Mouse (Mus musculus): ENCODE results near the gene 4921539E11Rik. TPM values are rescaled to one million over a fixed set of nuclear protein-coding genes. Genes with fewer than 3 reads are reported as not detected.

4921539E11Rik gene
- total and polyA plus RNA-seq, 3 experiments, result not detected

- H3K27me3 ChIP-seq (ENCODE audit: control insufficient read depth, insufficient read depth, low read length), result no peaks in the 10 kb centered on the region
- WGBS, result 36% methylated on average over 4 of the region's 4 CpGs
- H3K27ac ChIP-seq, result no peak overlapping the region
- H3K79me2 ChIP-seq (replicated peaks; ENCODE audit: control insufficient read depth, insufficient read depth, low read length), result no peaks in the 10 kb centered on the region
- no peak overlapping the region for H3K4me3 ChIP-seq
- no peak overlapping the region for H3K9ac ChIP-seq (ENCODE audit: low read depth, low read length)
- H3K36me3 ChIP-seq (ENCODE audit: control insufficient read depth, insufficient read depth, low read length), result no peaks in the 10 kb centered on the region
- TF ChIP-seq EP300 (IDR thresholded peaks at IDR 0.05; ENCODE audit: insufficient read depth, low read depth, low read length) (no peak), POLR2A (IDR thresholded peaks at IDR 0.05; ENCODE audit: insufficient read depth, low read depth, low read length) (no peak), CTCF (IDR thresholded peaks at IDR 0.05) (no peak)
- intact Hi-C loops (cut with DNase I), result no loop called here
- DNase-seq, result no peak
- H3K4me1 ChIP-seq (ENCODE audit: control insufficient read depth, insufficient read depth, low read length), result no peaks in the 10 kb centered on the region
Measured at GRCm38 (mm10) chr4:103253846-103254245, 36.8 kb downstream of the 4921539E11Rik start.

- no peak for DNase-seq
- WGBS, result 34% methylated on average over 6 of the region's 6 CpGs
- H3K27ac ChIP-seq, result no peak overlapping the region
- H3K4me3 ChIP-seq, result no peak overlapping the region
- no peaks in the 10 kb centered on the region for H3K4me1 ChIP-seq (ENCODE audit: control insufficient read depth, insufficient read depth, low read length)
- TF ChIP-seq EP300 (IDR thresholded peaks at IDR 0.05; ENCODE audit: insufficient read depth, low read depth, low read length) (no peak), POLR2A (IDR thresholded peaks at IDR 0.05; ENCODE audit: insufficient read depth, low read depth, low read length) (no peak), CTCF (IDR thresholded peaks at IDR 0.05) (no peak)
- no peaks in the 10 kb centered on the region for H3K79me2 ChIP-seq (replicated peaks; ENCODE audit: control insufficient read depth, insufficient read depth, low read length)
- intact Hi-C loops (cut with DNase I), result no loop called here
- no peaks in the 10 kb centered on the region for H3K36me3 ChIP-seq (ENCODE audit: control insufficient read depth, insufficient read depth, low read length)
- no peaks in the 10 kb centered on the region for H3K27me3 ChIP-seq (ENCODE audit: control insufficient read depth, insufficient read depth, low read length)
- H3K9ac ChIP-seq (ENCODE audit: low read depth, low read length), result no peak overlapping the region
Measured at GRCm38 (mm10) chr4:103249436-103250085, 41.1 kb downstream of the 4921539E11Rik start.

GRCm38 (mm10) chr4:103247813-103248212, 42.9 kb downstream of the 4921539E11Rik start:
- 97% methylated on average over 2 of the region's 2 CpGs for WGBS
- Histone ChIP-seq H3K79me2 (replicated peaks; ENCODE audit: control insufficient read depth, insufficient read depth, low read length) (no peaks in the 10 kb centered on the region), H3K4me3 (no peak overlapping the region), H3K4me1 (ENCODE audit: control insufficient read depth, insufficient read depth, low read length) (no peaks in the 10 kb centered on the region), H3K27me3 (ENCODE audit: control insufficient read depth, insufficient read depth, low read length) (no peaks in the 10 kb centered on the region), H3K36me3 (ENCODE audit: control insufficient read depth, insufficient read depth, low read length) (no peaks in the 10 kb centered on the region), H3K9ac (ENCODE audit: low read depth, low read length) (no peak overlapping the region), H3K27ac (no peak overlapping the region)
- TF ChIP-seq POLR2A (IDR thresholded peaks at IDR 0.05; ENCODE audit: insufficient read depth, low read depth, low read length), result no peak
- no peak for TF ChIP-seq CTCF (IDR thresholded peaks at IDR 0.05)
- intact Hi-C loops (cut with DNase I), result no loop called here
- DNase-seq, result no peak

GRCm38 (mm10) chr4:103247249-103247648, 43.4 kb downstream of the 4921539E11Rik start:
- intact Hi-C loops (cut with DNase I), result no loop called here
- Histone ChIP-seq H3K4me3 (no peak overlapping the region), H3K36me3 (ENCODE audit: control insufficient read depth, insufficient read depth, low read length) (no peaks in the 10 kb centered on the region), H3K9ac (ENCODE audit: low read depth, low read length) (no peak overlapping the region), H3K27ac (no peak overlapping the region), H3K79me2 (replicated peaks; ENCODE audit: control insufficient read depth, insufficient read depth, low read length) (no peaks in the 10 kb centered on the region), H3K27me3 (ENCODE audit: control insufficient read depth, insufficient read depth, low read length) (no peaks in the 10 kb centered on the region), H3K4me1 (ENCODE audit: control insufficient read depth, insufficient read depth, low read length) (no peaks in the 10 kb centered on the region)
- 84% methylated on average over 3 of the region's 3 CpGs for WGBS
- TF ChIP-seq EP300 (IDR thresholded peaks at IDR 0.05; ENCODE audit: insufficient read depth, low read depth, low read length), result no peak
- TF ChIP-seq POLR2A (IDR thresholded peaks at IDR 0.05; ENCODE audit: insufficient read depth, low read depth, low read length), result no peak
- TF ChIP-seq CTCF (IDR thresholded peaks at IDR 0.05), result no peak
- DNase-seq, result no peak

GRCm38 (mm10) chr4:103232156-103232555, 58.5 kb downstream of the 4921539E11Rik start:
- no peak for TF ChIP-seq CTCF (IDR thresholded peaks at IDR 0.05)
- TF ChIP-seq EP300 (IDR thresholded peaks at IDR 0.05; ENCODE audit: insufficient read depth, low read depth, low read length), result no peak
- TF ChIP-seq POLR2A (IDR thresholded peaks at IDR 0.05; ENCODE audit: insufficient read depth, low read depth, low read length), result no peak
- Histone ChIP-seq H3K4me1 (ENCODE audit: control insufficient read depth, insufficient read depth, low read length) (no peaks in the 10 kb centered on the region), H3K27ac (no peak overlapping the region), H3K9ac (ENCODE audit: low read depth, low read length) (no peak overlapping the region), H3K79me2 (replicated peaks; ENCODE audit: control insufficient read depth, insufficient read depth, low read length) (no peaks in the 10 kb centered on the region), H3K36me3 (ENCODE audit: control insufficient read depth, insufficient read depth, low read length) (no peaks in the 10 kb centered on the region), H3K4me3 (no peak overlapping the region), H3K27me3 (ENCODE audit: control insufficient read depth, insufficient read depth, low read length) (no peaks in the 10 kb centered on the region)
- 60% methylated on average over 2 of the region's 2 CpGs for WGBS
- no peak for DNase-seq
- intact Hi-C loops (cut with DNase I), result no loop called here

GRCm38 (mm10) chr4:103222854-103223253, 67.8 kb downstream of the 4921539E11Rik start:
- H3K79me2 ChIP-seq (replicated peaks; ENCODE audit: control insufficient read depth, insufficient read depth, low read length), result no peaks in the 10 kb centered on the region
- no peak for DNase-seq
- H3K27ac ChIP-seq, result no peak overlapping the region
- no peaks in the 10 kb centered on the region for H3K36me3 ChIP-seq (ENCODE audit: control insufficient read depth, insufficient read depth, low read length)
- no peak for TF ChIP-seq POLR2A (IDR thresholded peaks at IDR 0.05; ENCODE audit: insufficient read depth, low read depth, low read length)
- no peak for TF ChIP-seq CTCF (IDR thresholded peaks at IDR 0.05)
- no peak for TF ChIP-seq EP300 (IDR thresholded peaks at IDR 0.05; ENCODE audit: insufficient read depth, low read depth, low read length)
- no peak overlapping the region for H3K9ac ChIP-seq (ENCODE audit: low read depth, low read length)
- no peaks in the 10 kb centered on the region for H3K27me3 ChIP-seq (ENCODE audit: control insufficient read depth, insufficient read depth, low read length)
- intact Hi-C loops (cut with DNase I), result no loop called here
- no peaks in the 10 kb centered on the region for H3K4me1 ChIP-seq (ENCODE audit: control insufficient read depth, insufficient read depth, low read length)
- H3K4me3 ChIP-seq, result no peak overlapping the region
- WGBS, result 29% methylated on average over 9 of the region's 9 CpGs
